Mouse (Mus musculus): ENCODE data around the gene Acox1.

DNA sequence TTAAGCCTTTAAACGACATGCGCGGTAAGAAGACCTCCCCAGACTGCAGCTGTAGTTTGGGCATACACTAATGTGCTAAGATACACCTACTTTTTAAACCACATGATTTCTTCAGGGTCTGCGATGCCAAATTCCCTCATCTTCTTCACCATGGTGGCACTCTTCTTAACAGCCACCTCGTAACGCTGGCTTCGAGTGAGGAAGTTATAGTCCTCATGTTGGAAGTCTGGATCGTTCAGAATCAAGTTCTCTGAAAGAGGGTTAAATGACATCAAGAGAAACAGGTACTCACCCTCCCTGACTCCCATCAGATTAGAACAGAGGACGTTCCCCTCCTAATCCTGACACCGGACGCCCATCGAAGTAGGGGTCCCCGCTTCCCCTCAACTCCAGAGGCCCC, 713 bp downstream of the Acox1 start:
- TF ChIP-seq ZKSCAN1 (IDR thresholded peaks at IDR 0.05; ENCODE audit: borderline replicate concordance, low read depth, low read length): no peak
- TF ChIP-seq POLR2A (IDR thresholded peaks at IDR 0.05; ENCODE audit: low read depth, low read length): no peak
- TF ChIP-seq KAT2A (IDR thresholded peaks at IDR 0.05; ENCODE audit: insufficient replicate concordance, low read length): no peak
- TF ChIP-seq CTCF (conservative IDR thresholded peaks at IDR 0.05 in 1 of 2, IDR thresholded peaks at IDR 0.05 in 1 of 2; ENCODE audit: low read depth in 2 of 2, low read length in 2 of 2): no peak
- TF ChIP-seq MAX (IDR thresholded peaks at IDR 0.05; ENCODE audit: low read length): peak; percentile 56
- no peak for TF ChIP-seq MXI1 (IDR thresholded peaks at IDR 0.05; ENCODE audit: low read depth, low read length)
- TF ChIP-seq ZNF384 (IDR thresholded peaks at IDR 0.05; ENCODE audit: low read depth, low read length): no peak
